Mouse (Mus musculus) bone marrow macrophage, adult 2 months (primary cell): Measurements from ENCODE around the gene Pdxp.

Source experiments
- CTCF ChIP-seq: IDR thresholded peaks from 2 replicates; pipeline ENCODE4 v1.5.1; 2012; ENCODE audit warnings: low read depth, mild to moderate bottlenecking, low read length, moderate library complexity
- POLR2A ChIP-seq: IDR thresholded peaks from 2 replicates; pipeline ENCODE4 v1.6.1; 2012; ENCODE audit warnings: mild to moderate bottlenecking, low read depth, low read length, borderline replicate concordance

DNA sequence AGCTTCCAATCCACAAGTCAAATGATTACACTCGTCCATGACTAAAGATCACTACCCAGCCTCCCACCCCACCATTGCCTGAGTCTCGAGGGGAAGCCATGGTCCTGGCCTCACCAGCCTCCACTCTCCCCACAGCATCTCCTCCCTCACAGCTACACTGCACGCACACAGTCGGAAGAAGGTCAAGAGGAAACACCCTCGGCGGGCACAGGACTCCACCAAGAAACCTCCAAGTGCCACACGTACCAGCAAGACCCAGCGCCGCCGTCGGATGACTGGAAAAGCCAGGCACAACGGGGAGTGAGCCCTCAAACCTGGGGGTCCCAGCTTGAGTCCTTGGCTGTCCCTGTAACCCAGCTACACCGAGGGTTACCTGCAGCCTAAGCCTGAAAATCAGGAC, 26.6 kb downstream of the Pdxp start:
- TF ChIP-seq CTCF (no peak), POLR2A (no peak)
